Mouse (Mus musculus): ENCODE results near the gene Tmc3. TPM values are rescaled to one million over a fixed set of nuclear protein-coding genes. Genes with fewer than 3 reads are reported as not detected.

The Tmc3 gene
- total RNA-seq (2014; fragmentation: Nextera tagmentation) (not detected in 2 replicates), total RNA-seq (2017) (0.04 TPM in 1 of 2 replicates, not detected in the other)

DNA sequence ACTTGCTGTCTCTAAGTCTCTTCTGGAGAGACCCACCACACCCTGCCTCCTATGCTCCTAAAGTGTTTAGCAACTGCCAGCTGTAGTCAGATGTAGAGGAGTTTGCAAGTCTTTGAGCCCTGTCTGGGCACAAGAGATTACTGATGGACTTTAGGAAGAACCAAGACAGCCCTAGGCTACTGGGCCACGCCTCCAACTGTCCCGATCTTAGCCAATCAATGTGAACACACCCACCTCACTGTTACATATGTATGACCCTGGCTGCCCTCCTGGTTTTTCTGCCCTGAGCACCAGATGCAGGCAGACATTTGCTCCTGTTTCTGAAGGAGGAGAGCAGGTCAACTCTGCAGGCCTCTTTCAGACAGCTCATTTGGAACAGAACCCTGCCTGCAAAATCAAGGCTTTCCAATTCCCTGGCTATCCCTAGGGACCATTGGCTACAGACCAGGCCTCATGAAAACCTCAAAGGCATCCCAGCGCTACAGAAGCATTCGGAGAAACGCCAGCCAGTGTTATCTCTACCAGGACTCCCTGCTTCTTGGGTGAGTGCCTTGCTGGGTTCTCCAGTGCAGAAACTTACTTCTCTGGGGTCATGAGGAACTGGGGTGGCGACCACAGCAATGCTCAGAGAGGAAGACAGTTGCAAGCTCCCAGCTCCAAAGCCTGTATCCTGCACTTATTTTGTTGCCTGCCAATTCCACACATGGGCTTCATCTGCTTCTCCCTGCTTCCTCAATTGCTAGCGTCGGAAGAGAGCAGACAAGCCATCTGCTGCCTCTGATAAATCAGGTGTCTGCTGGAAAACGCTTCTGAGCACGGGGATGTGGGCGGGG is at the start of gene Tmc3:
Gene Tmc3, plus strand, starts transcription at position 289 of the 833 bp plus-strand sequence.
- peak; percentile 72 for ATAC-seq (replicated peaks; ENCODE audit: poor library complexity, severe bottlenecking)

DNA sequence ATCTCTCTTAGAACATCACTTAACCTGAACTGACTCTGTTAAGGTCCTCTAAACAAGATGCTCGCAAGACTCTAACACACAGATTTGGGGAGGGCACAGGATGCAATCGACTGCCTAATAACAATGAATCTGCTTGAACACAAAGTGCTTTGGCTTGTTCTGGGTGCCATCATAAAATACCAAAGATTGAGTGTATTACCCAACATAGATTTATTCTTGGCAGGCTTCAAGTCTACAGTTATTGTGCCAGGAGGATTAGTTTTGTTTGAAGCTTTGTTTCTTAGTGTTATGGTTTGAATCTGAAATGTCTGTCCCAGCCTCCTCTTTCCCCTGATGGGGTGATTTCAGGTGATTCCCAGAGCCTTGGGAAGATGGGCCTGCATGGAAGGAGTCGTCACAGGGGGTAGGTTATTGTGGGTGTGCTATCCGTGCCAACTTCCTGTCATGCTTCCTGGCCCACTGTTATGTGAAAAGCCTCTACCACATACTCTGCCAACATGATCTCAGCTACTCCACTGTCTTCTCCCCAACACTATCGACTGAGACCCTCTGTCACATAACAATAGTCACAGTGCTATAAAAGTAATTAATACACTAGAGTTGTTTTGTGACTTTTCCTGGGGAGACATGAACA is 43.1 kb upstream of the Tmc3 start:
- no peak for ATAC-seq (replicated peaks; ENCODE audit: poor library complexity, severe bottlenecking)

DNA sequence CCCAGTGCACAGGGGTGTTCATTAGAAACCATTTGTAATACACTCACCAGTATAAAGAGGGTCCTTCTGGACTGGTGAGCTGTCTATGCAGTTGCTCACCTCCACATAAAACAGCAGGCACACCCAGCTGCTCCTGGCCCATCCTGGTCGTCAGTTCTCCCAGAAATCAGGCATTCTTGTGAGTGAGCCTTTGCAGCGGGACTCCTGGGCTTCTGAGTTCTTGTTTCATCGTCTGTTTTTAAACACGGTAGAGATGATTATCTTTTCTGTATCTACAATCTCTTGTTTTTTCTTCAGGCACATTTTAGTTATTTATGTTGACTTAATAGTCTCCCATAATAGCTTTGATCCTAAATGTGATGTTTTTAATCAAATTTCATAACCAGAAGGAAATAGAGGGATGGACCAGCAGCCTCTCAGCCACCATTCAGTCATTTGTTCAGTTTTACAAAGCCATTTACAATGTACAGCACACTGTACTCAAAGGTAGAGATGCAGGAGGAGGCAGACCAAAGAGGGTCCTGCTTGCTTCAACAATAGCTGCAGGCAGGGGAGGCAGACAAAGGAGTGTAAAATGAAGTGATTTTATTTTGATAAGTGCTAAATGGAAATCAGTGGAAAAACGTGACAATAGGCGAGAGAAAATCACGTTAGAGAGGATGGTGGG is 35.9 kb upstream of the Tmc3 start:
- ATAC-seq (replicated peaks; ENCODE audit: poor library complexity, severe bottlenecking) = no peak

DNA sequence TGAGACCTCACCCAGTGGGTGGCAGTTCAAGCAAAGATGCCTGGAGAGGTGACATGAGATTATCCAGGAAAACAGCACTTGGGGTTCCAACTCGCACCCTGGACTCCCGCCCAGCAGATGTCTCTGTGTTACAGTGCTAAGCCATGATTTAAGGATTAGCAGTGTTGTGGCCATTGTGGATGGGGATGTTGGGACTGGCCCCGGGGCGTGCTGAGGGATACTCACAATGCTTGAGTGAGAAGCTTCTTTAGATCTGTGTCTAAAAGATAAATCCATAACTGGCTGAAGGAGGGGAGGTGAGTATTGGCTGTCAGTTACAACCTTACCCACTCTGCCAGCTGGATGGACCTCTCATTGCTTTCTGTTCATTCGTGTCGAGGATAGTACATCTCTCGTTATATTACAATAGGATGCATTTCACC is 35.4 kb upstream of the Tmc3 start:
- ATAC-seq (replicated peaks; ENCODE audit: poor library complexity, severe bottlenecking) = no peak

GRCm38 (mm10) chr7:83549951-83550407 is 34.7 kb upstream of the Tmc3 start:
- no peak; the same call in 1 of the 2 replicates for ATAC-seq (replicated peaks; ENCODE audit: poor library complexity, severe bottlenecking)

DNA sequence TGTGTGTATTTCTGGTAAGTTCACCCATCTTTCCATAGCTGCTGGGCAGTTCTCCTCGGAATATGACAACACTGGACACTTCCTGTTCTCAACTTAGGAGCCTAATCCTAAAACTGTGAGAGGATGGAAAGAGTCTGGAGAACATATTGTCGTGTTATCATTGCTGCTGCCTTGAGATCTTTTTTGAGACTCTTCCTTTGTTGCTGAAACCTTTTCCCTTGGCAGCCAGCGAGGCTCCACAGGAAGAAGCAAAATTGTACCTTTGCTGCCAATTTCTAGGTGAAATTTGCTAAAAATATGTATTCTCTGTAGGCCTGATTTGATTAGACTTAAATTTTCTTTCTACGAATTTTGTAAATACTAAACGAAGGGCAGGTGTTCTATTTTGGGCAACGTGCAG is 30.2 kb upstream of the Tmc3 start:
- ATAC-seq (replicated peaks; ENCODE audit: poor library complexity, severe bottlenecking) = 0 out of 2 replicates have a peak, but pooled peaks have one; percentile 20

GRCm38 (mm10) chr7:83556488-83556887 is 28.2 kb upstream of the Tmc3 start:
- peak; percentile 43 for ATAC-seq (replicated peaks; ENCODE audit: poor library complexity, severe bottlenecking)

GRCm38 (mm10) chr7:83558741-83559280 is 25.9 kb upstream of the Tmc3 start:
- no peak for ATAC-seq (replicated peaks; ENCODE audit: poor library complexity, severe bottlenecking)

DNA sequence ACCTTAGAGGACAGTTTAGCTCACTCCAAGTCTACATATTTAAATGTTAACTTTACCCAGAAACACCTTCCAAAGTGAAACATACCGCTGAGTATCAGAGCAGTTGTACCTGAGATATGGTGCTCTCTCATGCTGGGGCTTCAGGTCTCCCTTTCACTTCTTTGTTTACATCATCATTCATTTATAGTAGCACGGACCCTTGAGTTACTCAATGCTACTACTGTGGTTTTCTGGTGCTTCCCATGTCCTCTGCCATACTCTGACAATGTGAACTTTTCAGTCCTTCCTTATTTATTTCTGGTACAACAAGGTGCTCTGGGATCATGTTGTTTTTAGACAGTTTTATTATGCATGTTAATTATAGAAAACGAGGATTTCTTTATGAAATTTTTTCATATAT is 25.2 kb upstream of the Tmc3 start:
- ATAC-seq (replicated peaks; ENCODE audit: poor library complexity, severe bottlenecking) = peak; percentile 90

- no peak for ATAC-seq (replicated peaks; ENCODE audit: poor library complexity, severe bottlenecking)
These were observed 22.9 kb upstream of the Tmc3 start for GRCm38 (mm10) chr7:83561849-83562248.

GRCm38 (mm10) chr7:83564635-83565291 is 20.0 kb upstream of the Tmc3 start:
- ATAC-seq (replicated peaks; ENCODE audit: poor library complexity, severe bottlenecking) = peak; percentile 91

DNA sequence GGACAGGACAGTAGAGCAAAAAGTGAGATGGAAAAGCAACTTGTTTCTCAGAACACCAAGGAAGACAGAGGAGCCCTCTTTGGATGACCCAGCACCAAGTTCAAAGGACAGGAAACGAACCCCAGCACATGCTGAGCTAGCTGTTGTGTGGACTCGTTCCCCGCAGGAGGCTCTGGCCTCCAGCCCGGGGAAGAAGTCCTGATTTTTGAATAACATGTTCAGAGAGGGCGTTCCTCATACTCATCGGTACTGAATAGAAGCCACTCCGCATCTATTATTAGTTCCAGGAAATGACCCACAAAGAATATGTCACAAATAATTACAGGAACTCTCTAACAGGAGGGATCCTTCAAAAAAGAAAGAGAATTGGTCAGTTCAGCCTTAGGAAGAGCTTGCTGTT is 18.8 kb upstream of the Tmc3 start:
- ATAC-seq (replicated peaks; ENCODE audit: poor library complexity, severe bottlenecking) = no peak

DNA sequence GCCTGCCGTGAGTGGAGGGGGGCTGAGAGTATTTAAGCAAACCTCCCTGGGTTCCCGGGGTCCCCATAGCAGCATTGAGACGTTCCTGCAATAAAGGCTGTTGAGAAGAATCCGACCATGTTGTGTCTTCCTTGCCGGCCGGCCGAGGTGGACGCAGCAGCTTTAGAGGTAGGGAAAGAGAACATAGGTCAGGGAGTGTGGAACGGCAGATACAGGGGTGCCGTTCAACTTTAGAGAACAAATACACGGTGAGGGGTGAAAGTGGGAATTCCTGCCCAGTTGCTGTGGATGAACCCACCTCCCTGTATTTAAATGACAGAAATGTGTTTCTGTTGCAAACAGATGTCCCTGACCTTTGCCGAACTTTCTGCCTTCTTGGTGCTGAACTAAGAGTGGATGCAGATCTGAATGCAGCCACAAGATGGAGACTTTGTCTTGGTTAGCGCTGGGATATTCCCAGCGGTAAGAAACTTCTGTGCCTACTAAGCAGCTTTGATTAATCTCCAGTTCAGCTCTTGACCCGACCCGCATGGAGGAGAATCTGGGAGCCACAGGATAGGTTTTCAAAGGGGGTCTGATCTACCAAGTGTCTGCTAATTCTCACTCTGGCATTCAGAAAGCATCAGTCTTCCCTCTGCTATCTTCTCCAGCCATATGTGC is 16.8 kb upstream of the Tmc3 start:
- peak; percentile 50 for ATAC-seq (replicated peaks; ENCODE audit: poor library complexity, severe bottlenecking)

DNA sequence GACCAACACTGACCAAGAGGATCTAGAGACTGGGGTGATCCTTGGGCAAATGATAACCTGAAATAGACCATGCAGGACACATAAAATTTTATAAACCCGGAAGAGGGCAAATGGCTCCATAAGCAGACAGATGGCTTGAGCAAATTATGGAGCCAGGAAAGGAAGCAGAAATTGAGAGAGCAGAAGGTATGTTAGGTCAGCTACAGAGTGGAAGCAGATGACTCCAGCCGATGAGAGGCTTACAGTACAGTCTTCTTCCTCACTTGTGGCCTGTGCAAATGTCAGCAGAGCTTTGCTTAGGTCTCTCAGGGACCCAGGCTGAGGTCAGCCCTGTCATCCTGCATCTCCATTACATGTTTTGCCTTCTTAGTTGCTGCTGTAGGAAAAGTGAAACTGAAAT is 15.9 kb upstream of the Tmc3 start:
- no peak for ATAC-seq (replicated peaks; ENCODE audit: poor library complexity, severe bottlenecking)

GRCm38 (mm10) chr7:83569436-83569835 is 15.3 kb upstream of the Tmc3 start:
- ATAC-seq (replicated peaks; ENCODE audit: poor library complexity, severe bottlenecking) = no peak

DNA sequence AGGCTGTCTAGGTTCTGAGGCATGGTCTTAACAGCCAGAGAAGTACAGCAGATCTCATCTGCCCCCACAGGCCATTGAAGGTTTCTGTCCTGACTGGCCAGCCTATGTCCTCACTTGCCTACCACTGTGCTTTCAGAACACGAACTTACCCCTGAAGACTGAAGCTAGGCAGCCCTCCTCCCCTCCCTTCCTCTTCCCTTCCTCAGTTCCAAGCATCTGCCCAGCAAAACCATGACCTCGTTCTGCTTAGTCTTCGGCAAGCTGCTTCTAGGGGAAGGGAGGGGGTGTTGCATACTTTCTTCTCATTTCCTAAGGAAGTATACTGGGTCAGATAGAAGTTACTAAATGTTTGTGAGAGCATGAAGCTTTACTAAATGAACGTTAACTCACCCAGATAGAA is 13.7 kb upstream of the Tmc3 start:
- ATAC-seq (replicated peaks; ENCODE audit: poor library complexity, severe bottlenecking) = peak; percentile 61

DNA sequence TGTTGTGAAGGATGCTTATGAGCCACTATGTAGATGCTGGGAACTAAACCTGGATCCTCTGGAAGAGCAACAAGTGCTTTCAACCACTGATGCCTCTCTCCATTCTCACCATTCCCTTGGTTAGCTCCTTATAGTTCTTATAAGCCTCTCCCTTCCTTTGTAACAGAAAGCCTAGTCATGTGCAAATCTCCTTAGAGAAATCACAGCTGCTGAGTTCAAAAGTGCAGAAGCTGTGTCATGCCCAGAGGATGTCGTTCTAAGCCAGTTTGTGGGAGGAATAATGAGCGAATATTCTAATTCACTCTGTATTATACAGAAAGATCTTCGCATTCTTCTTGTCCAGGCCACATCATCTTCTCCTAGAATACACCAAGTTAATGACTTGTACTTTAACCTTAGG is 12.8 kb upstream of the Tmc3 start:
- ATAC-seq (replicated peaks; ENCODE audit: poor library complexity, severe bottlenecking) = no peak

GRCm38 (mm10) chr7:83572451-83572850 is 12.3 kb upstream of the Tmc3 start:
- ATAC-seq (replicated peaks; ENCODE audit: poor library complexity, severe bottlenecking) = no peak

GRCm38 (mm10) chr7:83580946-83581345 is 3.8 kb upstream of the Tmc3 start:
- ATAC-seq (replicated peaks; ENCODE audit: poor library complexity, severe bottlenecking) = peak; percentile 48; the same call in 1 of the 2 replicates

GRCm38 (mm10) chr7:83594056-83594455 is 9.3 kb downstream of the Tmc3 start:
- no peak for ATAC-seq (replicated peaks; ENCODE audit: poor library complexity, severe bottlenecking)

All from granulocyte monocyte progenitor cell, adult 5-6 weeks (primary cell).